Mouse (Mus musculus): Measurements from ENCODE around the gene Isoc2b.

DNA sequence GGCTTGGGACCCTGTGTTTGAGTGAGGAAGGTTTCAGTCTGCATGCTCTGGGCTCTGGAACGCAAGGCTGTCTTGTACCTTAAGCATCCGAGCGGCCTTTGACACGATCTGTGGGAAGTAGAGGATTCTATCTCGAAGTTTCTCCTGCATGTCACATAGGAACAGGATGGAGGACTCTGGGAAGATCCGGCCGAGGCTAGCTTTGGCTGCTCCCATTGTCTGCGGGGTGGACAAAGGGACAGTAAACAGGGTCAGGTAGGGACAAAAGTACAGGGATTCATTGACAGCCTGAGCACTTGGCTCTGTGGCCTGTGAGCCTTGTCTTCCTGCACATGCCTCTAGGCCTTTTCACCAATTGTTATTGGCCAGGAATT lies 18.8 kb downstream of the Isoc2b start:
- no peak for TF ChIP-seq CTCF (IDR thresholded peaks at IDR 0.05; ENCODE audit: low read depth)
- TF ChIP-seq EP300 (IDR thresholded peaks at IDR 0.05; ENCODE audit: low read depth) = no peak

All from liver, embryonic 14.5 days (tissue).